Mouse (Mus musculus): ENCODE results near the gene Cttn. TPM values are rescaled to one million over a fixed set of nuclear protein-coding genes. Genes with fewer than 3 reads are reported as not detected.

The Cttn gene
- total RNA-seq, 2 experiments from 2014 or later, result 17.9 to 21.6 TPM

DNA sequence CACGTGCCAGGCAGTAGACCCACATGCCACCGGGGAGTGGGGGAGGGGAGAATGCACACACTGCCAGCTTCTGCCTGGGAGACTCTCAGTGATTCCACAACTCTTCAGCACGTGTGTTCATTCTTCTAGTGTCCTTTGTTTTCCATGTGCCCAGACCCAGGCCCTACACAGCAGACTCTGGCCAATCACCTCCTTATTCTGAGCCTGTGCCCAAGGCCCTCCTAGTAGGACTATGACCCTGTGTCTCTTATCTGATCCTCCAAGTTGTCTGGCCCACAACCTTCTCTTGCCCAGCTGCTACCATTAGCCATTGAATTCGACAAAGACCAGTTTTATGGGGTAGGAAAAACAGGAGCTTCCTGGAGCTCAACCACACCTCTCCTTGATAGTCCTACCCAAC is 68.3 kb downstream of the Cttn start:
- no peak for DNase-seq (ENCODE audit: low spot score)

DNA sequence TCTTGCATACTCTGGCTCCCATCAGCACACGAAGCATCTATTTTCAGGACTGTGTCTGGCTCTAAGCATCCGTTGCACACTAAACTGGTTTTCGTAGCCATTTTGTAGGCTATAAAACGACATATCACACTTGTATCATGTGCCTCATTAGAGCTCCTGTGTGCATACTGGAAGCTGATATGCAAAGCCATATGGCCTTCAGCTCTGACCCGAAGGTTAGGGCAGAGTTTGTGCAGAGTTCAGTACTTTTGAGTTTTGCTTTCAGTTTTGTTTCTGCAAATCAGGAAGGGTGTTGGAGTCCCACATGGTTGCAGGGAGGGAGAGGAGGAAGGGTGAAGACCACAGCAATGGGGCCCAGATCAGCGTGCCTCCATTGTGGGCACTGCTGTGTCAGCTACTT is 79.1 kb downstream of the Cttn start:
- DNase-seq (ENCODE audit: low spot score), result no peak

DNA sequence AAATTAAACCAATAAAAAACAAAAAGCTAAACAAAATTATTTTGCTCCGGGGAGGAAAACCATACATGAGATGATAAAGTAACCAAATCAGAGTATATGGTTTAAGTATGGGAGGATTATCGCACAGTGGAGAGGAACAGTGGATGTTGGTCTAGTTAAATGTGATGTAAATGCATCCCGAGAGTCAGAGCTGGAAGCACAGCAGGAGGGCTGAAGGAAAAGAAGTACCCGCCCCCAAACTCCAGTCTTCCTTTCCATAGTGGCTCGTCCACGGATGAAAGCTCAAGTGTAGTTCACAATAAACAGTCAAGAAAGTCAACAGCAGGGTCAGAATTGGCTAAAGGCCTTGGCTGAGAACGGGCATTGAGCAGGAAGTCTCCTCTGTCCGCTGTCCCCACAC is 80.1 kb downstream of the Cttn start:
- no peak for DNase-seq (ENCODE audit: low spot score)

DNA sequence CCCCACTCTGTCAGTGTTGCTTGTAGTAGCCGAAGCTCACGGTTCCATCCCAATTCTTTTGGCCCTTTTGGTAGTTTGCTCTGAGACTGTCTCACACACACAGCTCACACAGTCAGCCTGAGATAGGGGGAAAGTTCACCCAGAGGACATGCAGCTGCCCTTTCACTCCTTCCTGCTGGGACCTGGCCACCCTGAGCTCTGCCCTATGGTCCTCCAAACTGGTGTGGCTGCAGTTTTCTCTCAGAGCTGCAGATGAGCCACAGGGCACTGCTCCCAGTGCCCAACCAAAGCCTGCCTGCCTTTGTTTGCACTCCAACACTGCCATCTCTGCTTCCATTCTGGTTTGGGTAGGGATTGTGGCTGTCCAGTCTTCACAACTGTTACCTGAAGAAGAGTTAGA is 81.1 kb downstream of the Cttn start:
- no peak for DNase-seq (ENCODE audit: low spot score)

DNA sequence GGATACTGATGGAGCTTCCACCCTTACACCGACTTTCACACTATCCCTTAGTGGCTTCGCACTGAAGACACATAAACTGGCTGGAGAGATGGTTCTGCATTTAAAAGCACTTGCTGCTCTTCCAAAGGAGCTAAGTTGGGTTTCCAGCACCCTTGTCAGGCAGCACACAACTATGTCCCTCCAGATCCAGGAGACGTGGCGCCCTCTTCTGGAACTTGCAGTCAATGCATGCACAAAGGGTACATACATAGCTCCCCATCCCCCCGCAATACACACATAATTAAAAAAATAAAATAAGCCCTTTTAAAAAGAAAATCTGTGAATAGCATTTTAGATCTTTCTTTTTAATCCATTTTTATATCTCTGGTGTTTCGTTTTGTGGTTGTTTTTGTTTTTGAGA is 83.3 kb downstream of the Cttn start:
- DNase-seq (ENCODE audit: low spot score), result no peak

Other genes starting within 250 kb of the Cttn start
- 10 to 100 TPM; 24.7 to 25.8 TPM for gene Ppfia1, start 82.7 kb upstream of the Cttn start, total RNA-seq (2021)
- gene Fadd, start 111.5 kb upstream of the Cttn start, total RNA-seq (2021), result 1 to 10 TPM; 2.1 to 2.3 TPM